Mouse (Mus musculus) embryonic fibroblast, embryonic 13.5 days (primary cell): ENCODE results near the gene Ssr4.

Experiments used
- CTCF ChIP-seq: IDR thresholded peaks from 2 replicates; pipeline ENCODE4 v1.5.1; 2011; ENCODE audit warnings: mild to moderate bottlenecking, control low read depth, low read length, moderate library complexity, borderline replicate concordance; ENCODE audit not compliant: insufficient read depth
- POLR2A ChIP-seq: IDR thresholded peaks from 2 replicates; pipeline ENCODE4 v1.6.1; 2011; ENCODE audit warnings: low read depth, mild to moderate bottlenecking, control low read depth, low read length, moderate library complexity

GRCm38 (mm10) chrX:73836691-73837090 is 49.9 kb downstream of the Ssr4 start:
- no peak for TF ChIP-seq CTCF
- TF ChIP-seq POLR2A: no peak
